Mouse (Mus musculus) layer of hippocampus, adult 2 months (tissue): ENCODE data around the gene Vapb. TPM values are rescaled to one million over a fixed set of nuclear protein-coding genes. Genes with fewer than 3 reads are reported as not detected.
A peak's percentile ranks its signal among the peaks of the same experiment; 100 is the strongest.
"Not testable (repeated sequence)": the region's sequence is repeated elsewhere in the genome, so short reads cannot be mapped to it uniquely, and the experiment has no call there.

Experiments used
- DNase-seq, 2 experiments: peaks; one replicate each; pipeline ENCODE4 v3.0.0; 2022; ENCODE audit warnings: low spot score in 2 of 2
- H3K27ac ChIP-seq: fragments of 200-600 bp; 2 replicates; pipeline ENCODE4 v1.8.1; 2022
- H3K4me3 ChIP-seq: fragments of 200-600 bp; 2 replicates; pipeline ENCODE4 v1.8.1; 2022; ENCODE audit warnings: mild to moderate bottlenecking
- CTCF ChIP-seq: fragments of 200-600 bp; conservative IDR thresholded peaks from 2 replicates; pipeline ENCODE4 v1.8.1; 2022; ENCODE audit warnings: antibody characterized with exemption, mild to moderate bottlenecking, moderate library complexity
- total RNA-seq, 2 experiments: library from RNA; stranded (reverse); gene quantifications; 2 replicates each; pipeline ENCODE4 v1.2.3; 2021

Gene Vapb
- total RNA-seq, 2 experiments from 2014 or later = 112 to 113 TPM

DNA sequence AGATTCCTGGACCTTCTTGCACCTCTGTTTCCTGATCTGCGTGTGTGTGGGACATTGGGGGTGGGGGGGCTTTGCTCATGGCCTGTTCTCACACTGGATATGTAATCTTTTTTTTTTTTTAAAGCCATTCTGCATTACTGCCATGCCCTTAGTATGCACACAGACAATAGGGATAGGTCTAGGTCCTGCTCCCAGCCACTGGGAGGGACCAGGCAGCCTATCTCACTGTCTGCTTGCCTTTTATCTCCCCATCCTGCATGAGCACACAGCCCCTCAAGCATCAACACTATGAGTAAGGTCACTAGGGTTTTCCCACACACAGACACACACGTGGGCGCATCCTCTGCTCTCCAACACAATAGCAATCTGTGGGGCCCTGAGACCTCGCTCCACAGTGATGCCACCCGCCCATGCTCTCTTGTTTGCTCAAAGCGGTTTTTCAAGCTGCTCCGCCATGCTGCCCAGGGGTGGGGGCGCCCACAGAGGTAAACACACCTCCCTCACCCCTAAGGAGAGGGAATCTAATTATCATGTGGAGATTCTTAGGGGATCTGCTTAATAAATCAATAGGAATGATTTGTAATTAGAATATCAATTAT lies 22.6 kb upstream of the Vapb start:
- no peak for TF ChIP-seq CTCF
- Histone ChIP-seq H3K27ac (no peak overlapping the region), H3K4me3 (no peak overlapping the region)
- DNase-seq = no peak

DNA sequence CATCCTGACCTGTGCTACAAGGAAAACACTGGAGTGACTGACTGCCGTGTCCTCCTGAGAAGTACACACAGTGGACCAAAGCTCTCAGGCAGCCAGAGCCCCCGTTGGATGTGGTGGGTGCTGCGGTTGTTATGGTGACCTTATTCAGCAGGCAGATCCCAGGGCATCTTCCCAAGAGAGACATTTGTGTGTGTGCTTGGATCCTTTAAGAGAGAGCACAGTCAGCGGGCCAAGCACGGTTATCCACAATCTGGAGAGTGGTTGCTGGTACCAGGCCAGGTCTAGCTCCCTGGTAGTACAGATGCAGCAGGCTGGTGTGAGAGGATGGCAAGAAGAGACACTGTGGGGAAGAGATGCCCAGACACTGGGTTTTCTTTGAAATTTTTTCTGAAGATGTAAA lies 20.3 kb upstream of the Vapb start:
- TF ChIP-seq CTCF = no peak
- DNase-seq = no peak
- Histone ChIP-seq H3K4me3 (no peak overlapping the region), H3K27ac (no peak overlapping the region)

DNA sequence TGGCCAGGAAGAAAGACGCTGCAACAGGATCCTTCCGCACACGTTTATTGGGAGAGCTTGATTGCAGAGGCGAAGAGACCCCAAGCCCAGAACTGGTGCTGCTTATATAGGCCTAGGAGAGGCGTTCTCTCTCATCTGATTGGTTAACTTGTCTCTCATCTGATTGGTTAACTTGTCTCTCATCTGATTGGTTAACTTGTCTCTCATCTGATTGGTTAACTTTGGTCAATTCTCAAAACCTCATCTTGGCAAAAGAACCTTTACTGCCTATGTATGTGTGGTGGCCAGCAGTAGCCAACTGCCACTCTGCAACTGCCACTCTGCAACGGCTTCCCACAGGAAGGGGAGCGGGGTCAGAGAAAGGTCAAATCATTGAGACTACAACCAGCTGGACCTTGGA lies 18.2 kb upstream of the Vapb start, which contains the start of gene 1700010B08Rik:
1700010B08Rik (plus strand) TSS at position 301 of the 400 bp plus-strand sequence.
- DNase-seq, H3K4me3 ChIP-seq, H3K27ac ChIP-seq: not testable (repeated sequence)

DNA sequence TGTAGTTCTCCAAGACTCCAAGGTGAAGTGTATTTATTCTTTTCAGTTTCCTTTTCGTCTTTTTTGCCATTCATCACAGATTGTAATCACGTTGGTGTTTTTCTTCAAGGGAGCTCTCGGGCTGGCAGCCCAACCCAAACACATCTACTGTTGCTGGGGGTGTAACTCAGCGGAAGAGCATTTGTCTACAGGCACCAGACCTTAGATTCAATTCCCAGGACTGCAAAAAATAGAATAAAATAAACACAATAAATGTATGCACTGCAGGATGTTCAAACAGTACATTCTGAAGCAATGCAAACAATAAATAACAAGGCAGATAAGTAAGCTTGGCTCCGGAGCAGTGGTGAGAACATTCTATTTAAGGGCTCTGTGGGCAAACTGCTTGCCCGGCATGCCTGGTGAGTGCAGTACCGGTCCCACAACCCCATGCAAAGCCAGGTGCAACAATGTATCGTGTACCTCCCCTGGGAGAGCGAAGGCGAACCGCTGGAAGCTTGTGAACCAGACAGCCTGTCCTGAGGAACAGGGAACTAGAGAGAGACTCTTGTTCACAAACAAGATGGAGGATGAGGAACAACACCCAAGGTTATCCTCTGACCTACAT lies 15.0 kb upstream of the Vapb start:
- no peak for TF ChIP-seq CTCF
- Histone ChIP-seq H3K4me3 (no peak overlapping the region), H3K27ac (no peak overlapping the region)
- no peak for DNase-seq

DNA sequence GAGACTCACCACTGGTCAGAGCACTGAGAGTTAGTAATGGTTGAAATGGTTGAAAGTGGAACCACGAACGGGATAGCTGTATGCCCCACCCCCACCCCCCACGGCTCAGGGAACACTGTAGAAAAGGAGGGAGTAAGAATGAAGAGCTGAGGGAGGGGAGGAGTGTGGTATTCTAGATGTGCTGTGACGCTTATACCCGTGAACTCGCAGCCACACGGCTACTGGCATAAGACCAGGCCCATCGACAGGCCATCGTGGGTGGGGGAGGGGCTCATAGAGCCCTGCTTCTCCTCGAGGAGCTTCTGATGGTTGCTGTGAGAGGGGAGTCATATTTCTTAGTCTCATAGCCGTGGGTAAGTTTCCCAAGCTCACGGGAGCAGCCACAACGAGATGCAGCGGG lies 12.9 kb upstream of the Vapb start:
- DNase-seq = no peak
- no peak for TF ChIP-seq CTCF
- no peak overlapping the region for H3K27ac ChIP-seq
- H3K4me3 ChIP-seq = no peak overlapping the region

DNA sequence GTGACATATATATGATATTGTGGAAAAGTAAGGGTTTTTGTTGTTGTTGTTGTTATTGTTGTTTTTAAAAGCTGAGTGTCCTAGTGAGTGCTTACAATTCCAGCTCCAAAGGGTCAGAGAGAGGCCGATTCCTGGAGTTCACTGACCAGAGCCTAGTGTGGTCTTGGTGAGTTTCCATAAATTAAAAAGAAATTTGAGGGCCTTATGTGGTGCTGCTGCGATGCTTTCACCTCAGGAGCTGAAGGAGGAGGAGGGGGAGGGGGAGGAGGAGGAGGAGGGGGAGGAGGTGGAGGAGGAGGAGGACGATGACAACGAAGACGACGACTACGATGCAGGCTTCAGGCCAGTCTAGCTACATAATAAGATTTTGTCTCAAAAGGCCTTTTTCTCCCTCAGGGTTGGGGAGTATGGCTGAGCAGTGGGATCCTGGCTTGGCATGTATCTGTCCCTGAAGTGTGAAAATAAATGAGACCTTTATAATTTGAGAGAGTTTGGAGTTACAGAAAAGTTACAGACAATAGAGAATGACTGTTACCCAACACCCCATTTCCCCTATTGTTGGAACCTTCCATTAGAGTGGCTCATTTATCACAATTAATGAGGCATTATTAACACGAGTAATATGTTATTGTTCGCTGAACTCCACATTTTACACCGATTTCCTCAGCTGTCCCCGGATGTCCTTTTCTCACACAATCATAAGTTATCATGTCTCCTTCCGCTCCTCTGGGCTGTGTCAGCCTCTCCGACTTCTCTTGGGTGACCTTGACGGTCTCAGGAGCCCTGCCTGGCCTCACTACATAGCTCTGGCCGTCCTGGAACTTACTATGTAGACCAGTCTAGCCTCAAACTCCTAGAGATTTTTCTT lies 12.1 kb upstream of the Vapb start:
- no peak overlapping the region for H3K4me3 ChIP-seq
- no peak overlapping the region for H3K27ac ChIP-seq
- DNase-seq = no peak
- TF ChIP-seq CTCF = no peak

DNA sequence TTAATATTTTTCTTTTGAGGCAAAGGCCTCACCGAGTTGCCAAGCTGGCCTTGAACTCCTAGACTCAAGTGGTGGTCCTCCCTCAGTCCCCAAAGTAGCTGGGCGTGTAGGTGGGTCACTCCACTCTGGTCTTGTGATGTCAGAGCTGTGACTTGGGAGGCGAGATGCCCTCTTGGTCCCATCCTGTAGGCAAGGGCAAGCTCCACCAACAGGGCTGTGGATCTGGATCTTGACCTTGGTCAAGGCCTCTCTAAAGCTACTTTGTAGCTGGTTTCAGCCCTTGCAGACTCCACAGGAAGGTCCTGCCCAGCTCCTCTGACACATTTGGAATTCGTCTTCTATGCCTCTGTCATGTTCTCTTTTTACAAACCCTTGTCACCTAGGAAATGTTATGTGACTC lies 11.5 kb upstream of the Vapb start:
- no peak for TF ChIP-seq CTCF
- Histone ChIP-seq H3K27ac (no peak overlapping the region), H3K4me3 (no peak overlapping the region)
- DNase-seq = no peak

- Histone ChIP-seq H3K27ac (peak overlapping the region; percentile 36; the same call in 1 of the 2 replicates), H3K4me3 (no peak overlapping the region)
- DNase-seq = peak in 1 of 2 experiments; percentile 28
- no peak for TF ChIP-seq CTCF
Measured at GRCm38 (mm10) chr2:173730444-173730966, 6.8 kb upstream of the Vapb start.

DNA sequence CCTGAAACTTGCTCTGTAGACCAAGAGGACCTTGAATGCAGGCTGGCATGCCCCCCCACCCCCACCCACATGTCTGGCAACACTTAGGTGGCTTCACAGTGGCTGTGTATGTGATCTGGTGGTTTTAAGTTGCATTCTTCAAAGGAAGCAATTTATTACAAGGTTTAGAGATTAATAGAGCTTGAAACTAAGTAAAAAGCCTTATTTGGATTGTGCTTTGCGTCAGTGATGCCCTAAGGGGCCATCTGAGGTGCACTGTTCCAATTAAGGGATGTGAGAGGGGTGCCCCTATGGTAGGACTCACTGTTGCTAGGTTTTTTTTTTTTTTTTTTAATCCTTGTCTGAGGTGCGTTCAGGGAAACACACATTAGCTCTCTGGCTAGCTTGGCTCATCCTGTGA lies 2.9 kb upstream of the Vapb start:
- no peak for DNase-seq
- H3K27ac ChIP-seq = no peak overlapping the region
- no peak overlapping the region for H3K4me3 ChIP-seq
- no peak for TF ChIP-seq CTCF

GRCm38 (mm10) chr2:173738232-173738631 lies 921 bp downstream of the Vapb start:
- H3K4me3 ChIP-seq = peak overlapping the region; percentile 81
- peak overlapping the region; percentile 90; the same call in 1 of the 2 replicates for H3K27ac ChIP-seq
- no peak for DNase-seq
- TF ChIP-seq CTCF = no peak

DNA sequence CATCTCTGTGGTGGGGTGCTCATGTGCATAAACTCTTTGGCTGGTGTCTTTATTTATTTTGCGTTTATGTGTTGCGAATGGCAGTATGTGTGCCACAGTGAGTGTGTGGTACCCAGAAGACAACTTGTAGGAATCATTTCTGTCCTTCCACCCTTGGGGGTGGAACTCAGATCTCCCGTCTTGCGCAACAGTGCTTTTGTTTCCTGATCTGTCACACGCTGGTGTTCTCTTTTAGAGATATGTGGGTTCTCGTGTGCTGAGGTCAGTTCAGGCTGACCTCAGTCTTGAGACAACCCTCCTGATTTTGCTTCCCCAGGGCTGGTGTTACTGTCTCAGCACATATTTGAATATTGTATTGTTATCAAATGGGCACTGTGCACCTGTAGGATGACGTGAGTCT lies 1.8 kb downstream of the Vapb start:
- H3K27ac ChIP-seq = no peak overlapping the region
- no peak for DNase-seq
- no peak overlapping the region for H3K4me3 ChIP-seq
- no peak for TF ChIP-seq CTCF

DNA sequence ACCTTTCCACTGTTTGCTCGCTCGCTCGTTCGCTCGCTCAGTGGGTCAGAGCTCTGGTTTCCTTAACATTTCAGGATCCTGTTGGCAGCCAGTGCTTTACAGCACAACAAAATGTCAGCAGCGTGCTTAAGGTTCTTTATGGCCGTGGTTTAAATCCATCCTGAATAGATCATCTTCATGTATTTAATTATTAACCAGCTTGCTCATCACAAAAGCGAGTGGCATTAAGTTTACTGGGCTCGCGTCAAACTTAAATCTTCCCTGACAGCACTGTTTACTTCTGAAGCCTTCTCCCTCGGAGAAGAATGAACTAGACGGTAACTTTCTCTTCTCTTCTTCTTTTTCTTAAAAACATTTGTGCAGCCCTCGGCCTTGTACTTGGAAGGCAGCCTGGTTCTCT lies 4.8 kb downstream of the Vapb start:
- DNase-seq = no peak
- no peak for TF ChIP-seq CTCF
- no peak overlapping the region for H3K27ac ChIP-seq
- H3K4me3 ChIP-seq = no peak overlapping the region

DNA sequence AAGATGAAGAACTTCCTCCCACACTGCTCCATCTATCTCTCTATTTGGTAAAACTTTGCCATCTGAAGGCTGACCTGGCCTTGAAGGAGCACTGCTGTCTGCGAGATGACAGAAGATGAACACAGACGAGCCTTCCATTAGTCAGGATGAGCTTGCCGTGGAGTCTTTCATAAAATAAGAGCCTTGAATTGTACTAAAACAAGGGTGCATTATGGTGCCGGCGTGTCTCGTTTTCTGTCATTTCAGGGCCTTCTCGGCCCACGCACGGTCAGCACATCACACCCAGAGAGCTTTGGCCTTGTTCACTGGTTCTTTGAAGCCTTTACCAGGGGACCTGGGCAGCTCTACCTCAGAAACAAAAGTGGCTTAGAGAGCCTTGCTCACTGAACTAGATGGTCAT lies 5.4 kb downstream of the Vapb start:
- H3K4me3 ChIP-seq = no peak overlapping the region
- no peak for DNase-seq
- no peak for TF ChIP-seq CTCF
- no peak overlapping the region for H3K27ac ChIP-seq
